Comparison of ENCODE assay signal across 8 mouse cellular contexts in genomic region chr11:115811381-115812093, GRCm38 (mm10). TPM values are rescaled to one million over a fixed set of nuclear protein-coding genes. Genes with fewer than 3 reads are reported as not detected.
DNase-seq lines count a peak whose midpoint lies in the region; ATAC-seq lines count a peak whose summit lies in the region.

No protein-coding gene starts in this region.

- peak; percentile 20 for DNase-seq in adrenal gland, postnatal 10 days
- DNase-seq in adrenal gland, postnatal 4 days (ENCODE audit: low spot score in 2 of 2): no peak
- DNase-seq in lung, postnatal 4 days: no peak
- no peak for DNase-seq in thymus, postnatal 0 days (ENCODE audit: low spot score)

- 71% methylated on average over 20 of the region's 20 CpGs for WGBS in lung, embryonic 15.5 days
- WGBS in limb, embryonic 15.5 days: 77% methylated on average over 20 of the region's 20 CpGs
- WGBS in stomach, embryonic 15.5 days: 75% methylated on average over 20 of the region's 20 CpGs

- H3K9me3 ChIP-seq in lung, embryonic 15.5 days: no peaks in the 10 kb centered on the region
- no peaks in the 10 kb centered on the region for H3K9me3 ChIP-seq in limb, embryonic 15.5 days
- H3K9me3 ChIP-seq in stomach, embryonic 15.5 days: no peaks in the 10 kb centered on the region

- peak overlapping the region; percentile 7; the same call in 1 of the 2 replicates for H3K27ac ChIP-seq in lung, embryonic 15.5 days
- H3K27ac ChIP-seq in limb, embryonic 15.5 days: peak overlapping the region; percentile 88; the same call in 1 of the 2 replicates
- peak overlapping the region; percentile 86; the same call in 1 of the 2 replicates for H3K27ac ChIP-seq in stomach, embryonic 15.5 days

- H3K9ac ChIP-seq in lung, embryonic 15.5 days: peak overlapping the region; percentile 76
- H3K9ac ChIP-seq in limb, embryonic 15.5 days: no peak overlapping the region; the same call in 1 of the 2 replicates
- H3K9ac ChIP-seq in stomach, embryonic 15.5 days: peak overlapping the region; percentile 83; the same call in 1 of the 2 replicates

- H3K27me3 ChIP-seq in lung, embryonic 15.5 days: no peaks in the 10 kb centered on the region
- H3K27me3 ChIP-seq in limb, embryonic 15.5 days: no peaks in the 10 kb centered on the region
- H3K27me3 ChIP-seq in stomach, embryonic 15.5 days (replicated peaks): no peaks in the 10 kb centered on the region

- H3K36me3 ChIP-seq in lung, embryonic 15.5 days: peaks cover 22% of the 10 kb centered on the region
- peaks cover 27% of the 10 kb centered on the region for H3K36me3 ChIP-seq in limb, embryonic 15.5 days
- peaks cover 18% of the 10 kb centered on the region; the same call in 1 of the 2 replicates for H3K36me3 ChIP-seq in stomach, embryonic 15.5 days

- peak overlapping the region; percentile 92 for H3K4me2 ChIP-seq in lung, embryonic 15.5 days
- peak overlapping the region; percentile 91 for H3K4me2 ChIP-seq in limb, embryonic 15.5 days
- peak overlapping the region; percentile 90 for H3K4me2 ChIP-seq in stomach, embryonic 15.5 days

- no peak for ATAC-seq in lung, embryonic 15.5 days (ENCODE audit: borderline replicate concordance, extremely low read depth, low FRiP score, low TSS enrichment)
- no peak for ATAC-seq in limb, embryonic 15.5 days (ENCODE audit: insufficient number of reproducible peaks, low FRiP score, low TSS enrichment, low read depth)
- no peak for ATAC-seq in stomach, embryonic 15.5 days (ENCODE audit: insufficient read depth, low FRiP score, low read depth)
- ATAC-seq in CD4-positive, CD25-positive, alpha-beta regulatory T cell, adult 4 months: no peak

- peaks cover 75% of the 10 kb centered on the region for H3K4me1 ChIP-seq in lung, embryonic 15.5 days
- H3K4me1 ChIP-seq in limb, embryonic 15.5 days: peaks cover 82% of the 10 kb centered on the region
- peaks cover 65% of the 10 kb centered on the region for H3K4me1 ChIP-seq in stomach, embryonic 15.5 days

- peak overlapping the region; percentile 83 for H3K4me3 ChIP-seq in lung, embryonic 15.5 days
- H3K4me3 ChIP-seq in limb, embryonic 15.5 days: peak overlapping the region; percentile 96
- peak overlapping the region; percentile 81 for H3K4me3 ChIP-seq in stomach, embryonic 15.5 days (replicated peaks)

RNA-seq across cellular contexts. Expression of gene Caskin2, which starts 1.9 kb away (rescaled TPM):
- total RNA-seq in adrenal gland, postnatal 10 days (2021): 10 to 100 TPM; 43.3 to 47.0 TPM
- total RNA-seq in adrenal gland, postnatal 4 days (2021): 10 to 100 TPM; 59.9 to 61.1 TPM
- polyA plus RNA-seq in lung, embryonic 15.5 days (2015; fragmentation: Nextera tagmentation; extraction: Ambion mirVana): 19.0 and 19.6 TPM in 2 replicates
- polyA plus RNA-seq in limb, embryonic 15.5 days (2015; fragmentation: Nextera tagmentation; extraction: Ambion mirVana): 16.5 and 17.9 TPM in 2 replicates
- 11.7 and 13.1 TPM in 2 replicates for polyA plus RNA-seq in stomach, embryonic 15.5 days (2015; fragmentation: Nextera tagmentation; extraction: Ambion mirVana)
- polyA plus RNA-seq in thymus, postnatal 0 days (2015; fragmentation: Nextera tagmentation; extraction: Ambion mirVana): 3.5 and 3.7 TPM in 2 replicates
- under 1 TPM; 0.69 to 0.85 TPM for polyA plus RNA-seq in CD4-positive, CD25-positive, alpha-beta regulatory T cell, adult 4 months (2017; shearing (Covaris generic))

RNA-seq across cellular contexts. Expression of gene Tsen54, which starts 3.0 kb away (rescaled TPM):
- total RNA-seq in adrenal gland, postnatal 10 days (2021): 10 to 100 TPM; 13.8 to 19.4 TPM
- total RNA-seq in adrenal gland, postnatal 4 days (2021): 10 to 100 TPM; 25.4 to 26.3 TPM
- polyA plus RNA-seq in lung, embryonic 15.5 days (2015; fragmentation: Nextera tagmentation; extraction: Ambion mirVana): 37.3 and 43.0 TPM in 2 replicates
- polyA plus RNA-seq in limb, embryonic 15.5 days (2015; fragmentation: Nextera tagmentation; extraction: Ambion mirVana): 29.5 and 31.3 TPM in 2 replicates
- 28.2 and 30.6 TPM in 2 replicates for polyA plus RNA-seq in stomach, embryonic 15.5 days (2015; fragmentation: Nextera tagmentation; extraction: Ambion mirVana)
- polyA plus RNA-seq in thymus, postnatal 0 days (2015; fragmentation: Nextera tagmentation; extraction: Ambion mirVana): 23.4 and 23.5 TPM in 2 replicates
- 10 to 100 TPM; 11.0 to 16.2 TPM for polyA plus RNA-seq in CD4-positive, CD25-positive, alpha-beta regulatory T cell, adult 4 months (2017; shearing (Covaris generic))

RNA-seq across cellular contexts. Expression of gene Llgl2, which starts 12.3 kb away (rescaled TPM):
- 10 to 100 TPM; 12.7 to 14.0 TPM for total RNA-seq in adrenal gland, postnatal 10 days (2021)
- 10 to 100 TPM; 15.8 to 25.6 TPM for total RNA-seq in adrenal gland, postnatal 4 days (2021)
- 35.1 and 40.1 TPM in 2 replicates for polyA plus RNA-seq in lung, embryonic 15.5 days (2015; fragmentation: Nextera tagmentation; extraction: Ambion mirVana)
- 22.4 and 23.1 TPM in 2 replicates for polyA plus RNA-seq in limb, embryonic 15.5 days (2015; fragmentation: Nextera tagmentation; extraction: Ambion mirVana)
- polyA plus RNA-seq in stomach, embryonic 15.5 days (2015; fragmentation: Nextera tagmentation; extraction: Ambion mirVana): 60.4 and 61.5 TPM in 2 replicates
- polyA plus RNA-seq in thymus, postnatal 0 days (2015; fragmentation: Nextera tagmentation; extraction: Ambion mirVana): 15.6 and 15.7 TPM in 2 replicates
- 10 to 100 TPM in 1 of 2 experiments, 1 to 10 TPM in 1; 7.9 to 11.1 TPM for polyA plus RNA-seq in CD4-positive, CD25-positive, alpha-beta regulatory T cell, adult 4 months (2017; shearing (Covaris generic))

RNA-seq across cellular contexts. Expression of gene Tmem94, which starts 46.3 kb away (rescaled TPM):
- 10 to 100 TPM; 62.0 to 79.6 TPM for total RNA-seq in adrenal gland, postnatal 10 days (2021)
- 10 to 100 TPM; 67.4 to 71.0 TPM for total RNA-seq in adrenal gland, postnatal 4 days (2021)
- 23.1 and 24.6 TPM in 2 replicates for polyA plus RNA-seq in lung, embryonic 15.5 days (2015; fragmentation: Nextera tagmentation; extraction: Ambion mirVana)
- polyA plus RNA-seq in limb, embryonic 15.5 days (2015; fragmentation: Nextera tagmentation; extraction: Ambion mirVana): 23.6 and 28.1 TPM in 2 replicates
- 19.9 and 20.7 TPM in 2 replicates for polyA plus RNA-seq in stomach, embryonic 15.5 days (2015; fragmentation: Nextera tagmentation; extraction: Ambion mirVana)
- 8.3 and 9.5 TPM in 2 replicates for polyA plus RNA-seq in thymus, postnatal 0 days (2015; fragmentation: Nextera tagmentation; extraction: Ambion mirVana)
- polyA plus RNA-seq in CD4-positive, CD25-positive, alpha-beta regulatory T cell, adult 4 months (2017; shearing (Covaris generic)): 10 to 100 TPM in 1 of 2 experiments, 1 to 10 TPM in 1; 8.5 to 17.5 TPM

RNA-seq across cellular contexts. Expression of gene Myo15b, which starts 46.7 kb away (rescaled TPM):
- total RNA-seq in adrenal gland, postnatal 10 days (2021): 1 to 10 TPM in 1 of 2 experiments, under 1 TPM in 1; 0.91 to 1.2 TPM
- 1 to 10 TPM; 1.1 to 6.8 TPM for total RNA-seq in adrenal gland, postnatal 4 days (2021)
- polyA plus RNA-seq in lung, embryonic 15.5 days (2015; fragmentation: Nextera tagmentation; extraction: Ambion mirVana): 0.25 and 0.49 TPM in 2 replicates
- 0.47 TPM in 2 replicates for polyA plus RNA-seq in limb, embryonic 15.5 days (2015; fragmentation: Nextera tagmentation; extraction: Ambion mirVana)
- 17.8 and 24.7 TPM in 2 replicates for polyA plus RNA-seq in stomach, embryonic 15.5 days (2015; fragmentation: Nextera tagmentation; extraction: Ambion mirVana)
- polyA plus RNA-seq in thymus, postnatal 0 days (2015; fragmentation: Nextera tagmentation; extraction: Ambion mirVana): 1.4 and 1.5 TPM in 2 replicates
- not detected for polyA plus RNA-seq in CD4-positive, CD25-positive, alpha-beta regulatory T cell, adult 4 months (2017; shearing (Covaris generic))

Comparison
In these comparisons a context has a peak if more than half of its experiments do, and no peak if none do; other contexts are left out.
1. H3K27ac ChIP-seq: peak in every context shown above with its lines; median percentile 88 in limb, embryonic 15.5 days; 86 in stomach, embryonic 15.5 days; 7 in lung, embryonic 15.5 days.